Mouse (Mus musculus): Measurements from ENCODE around the gene Rab11fip3.
A peak's percentile ranks its signal among the peaks of the same experiment; 100 is the strongest.
"Not testable (repeated sequence)": the region's sequence is repeated elsewhere in the genome, so short reads cannot be mapped to it uniquely, and the experiment has no call there.

Gene Rab11fip3

DNA sequence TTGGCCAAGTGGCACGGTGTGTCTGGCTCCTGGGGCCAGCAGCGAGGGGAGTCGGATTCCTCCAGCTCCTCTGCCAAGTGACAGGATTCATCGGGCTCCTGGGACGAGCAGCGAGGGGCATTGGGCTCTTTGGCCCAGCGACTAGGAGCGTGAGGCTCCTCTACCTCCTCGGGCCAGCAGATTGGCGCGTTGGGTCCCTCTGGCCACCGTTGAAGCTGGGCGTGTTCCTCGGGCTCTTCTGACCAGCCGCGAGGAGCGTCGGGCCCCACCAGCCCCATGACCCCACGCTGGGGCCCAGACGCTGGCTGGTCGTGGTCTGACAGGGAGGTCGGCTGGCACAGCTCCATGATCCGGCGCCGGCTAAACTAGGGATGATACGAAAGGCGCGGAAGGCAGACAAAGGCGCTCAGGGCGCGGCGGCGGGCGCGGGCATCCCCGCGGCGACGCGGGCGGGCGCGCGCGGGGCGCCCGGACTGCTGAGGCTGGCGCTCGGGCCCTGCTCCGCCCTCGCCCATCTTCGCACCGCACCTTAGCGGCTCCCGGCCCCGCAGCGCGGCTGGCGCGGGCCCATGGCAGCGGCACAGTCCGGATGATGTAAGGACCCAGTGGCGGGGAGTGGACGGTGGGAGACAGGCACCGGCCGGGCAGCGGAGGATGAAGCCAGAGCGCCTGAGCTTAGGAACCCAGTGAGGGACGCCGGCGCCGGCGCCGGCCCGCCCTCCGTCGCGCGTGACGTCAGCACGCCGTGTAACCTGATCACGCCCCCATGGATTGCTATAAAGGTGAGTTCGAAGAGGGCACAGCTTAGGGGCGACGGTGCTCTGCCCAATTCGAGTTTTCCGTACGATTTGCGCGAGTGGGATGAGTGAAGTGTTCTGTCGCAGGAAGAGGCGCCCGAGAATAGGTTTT, at the start of gene Rab11fip3:
TSS of gene Rab11fip3 (minus strand) at position 725 of the 909 bp plus-strand sequence.
- peak; percentile 82 for DNase-seq (ENCODE audit: low spot score)

DNA sequence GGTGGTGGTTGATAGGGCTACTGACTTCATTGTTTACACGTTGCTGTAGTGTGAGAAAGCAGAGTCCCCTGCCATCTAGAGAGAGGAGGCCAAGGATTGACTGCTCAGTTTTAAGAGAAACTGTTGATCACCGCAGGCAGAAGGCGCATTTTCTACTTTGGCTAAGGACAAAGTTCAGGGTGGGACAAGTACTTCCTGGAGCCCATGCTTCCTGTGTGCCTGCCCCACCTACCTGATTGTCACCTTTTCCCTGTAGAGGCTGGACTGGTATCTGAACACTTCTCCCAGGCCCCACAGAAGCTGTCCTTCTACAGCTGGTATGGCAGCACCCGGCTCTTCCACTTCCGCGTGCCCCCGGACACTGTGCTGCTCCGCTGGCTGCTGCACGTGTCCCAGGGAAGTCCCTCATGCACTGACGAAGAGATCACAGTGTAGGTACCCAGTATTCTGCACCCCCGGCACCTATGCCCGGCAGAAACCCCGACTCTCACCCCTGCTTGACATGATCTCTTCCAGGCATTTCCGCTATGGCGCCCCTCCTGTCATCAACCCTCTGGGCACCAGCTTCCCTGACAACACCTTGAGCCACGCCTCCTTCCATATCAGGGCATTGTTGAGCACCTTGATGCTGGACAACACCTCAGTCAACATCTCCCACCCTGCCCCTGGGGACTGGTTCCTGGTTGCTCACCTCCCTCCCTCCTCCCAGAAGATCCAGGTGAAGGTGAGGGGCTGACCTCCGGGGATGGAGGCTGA, 47.3 kb upstream of the Rab11fip3 start:
- no peak for DNase-seq (ENCODE audit: low spot score)

DNA sequence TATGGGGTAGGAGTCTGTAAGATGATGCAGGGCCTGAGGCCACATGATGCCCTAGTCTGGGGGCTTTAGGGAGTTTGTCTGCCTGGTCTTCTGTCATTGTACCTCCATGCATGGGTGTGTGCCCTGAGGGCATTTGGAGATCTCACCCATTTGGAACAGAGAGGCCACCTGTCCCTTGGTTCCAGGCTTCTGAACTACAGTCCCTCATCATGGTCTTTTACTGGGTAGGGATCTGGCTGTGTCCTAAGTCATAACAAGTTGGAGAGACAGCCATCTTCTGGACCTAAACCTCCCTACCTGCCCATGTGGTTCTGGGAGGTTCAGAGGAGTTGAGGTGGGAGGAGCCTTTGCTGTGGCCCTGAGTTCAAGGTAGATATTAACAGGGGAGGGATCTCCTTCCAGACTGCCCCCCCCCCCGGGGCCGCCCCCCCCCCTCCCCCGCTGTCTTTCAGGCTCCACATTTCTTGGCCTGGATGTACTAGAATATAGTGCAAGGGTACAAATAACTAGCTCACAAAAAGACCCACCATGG, 46.7 kb upstream of the Rab11fip3 start:
- no peak for DNase-seq (ENCODE audit: low spot score)

DNA sequence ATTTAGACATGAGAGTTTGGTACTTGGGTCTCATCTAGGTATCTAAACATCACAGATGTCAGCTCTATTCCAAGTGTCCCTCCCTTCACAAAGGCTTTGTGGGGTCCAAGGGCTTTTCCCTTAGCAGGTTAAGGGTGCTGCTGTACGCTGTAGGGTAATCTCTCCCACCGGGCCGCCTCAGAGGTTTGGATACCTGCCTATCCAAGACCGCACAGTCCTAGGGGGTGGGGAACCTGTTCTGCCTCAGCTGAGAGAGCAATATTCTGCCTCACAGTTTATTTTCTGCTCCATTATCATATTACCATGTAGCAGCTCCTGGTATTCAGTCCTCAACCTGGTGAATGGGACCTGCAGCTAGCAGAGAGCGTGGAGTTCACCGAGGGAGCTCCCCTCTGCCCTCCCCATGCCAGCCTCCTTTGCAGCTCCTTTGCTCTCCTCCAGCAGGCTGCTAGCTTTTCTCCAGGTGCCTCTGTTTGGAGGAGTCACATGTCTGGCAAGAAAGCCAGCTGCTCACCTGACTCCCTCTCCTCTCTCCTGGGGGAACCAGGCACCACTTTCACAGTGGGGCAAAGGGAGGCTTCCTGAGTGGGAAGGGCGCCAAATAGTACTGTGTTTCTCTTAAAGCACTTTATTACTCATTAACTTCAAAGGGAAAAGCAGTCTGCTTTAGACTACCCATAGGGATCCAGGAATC, 46.0 kb upstream of the Rab11fip3 start:
- no peak for DNase-seq (ENCODE audit: low spot score)

DNA sequence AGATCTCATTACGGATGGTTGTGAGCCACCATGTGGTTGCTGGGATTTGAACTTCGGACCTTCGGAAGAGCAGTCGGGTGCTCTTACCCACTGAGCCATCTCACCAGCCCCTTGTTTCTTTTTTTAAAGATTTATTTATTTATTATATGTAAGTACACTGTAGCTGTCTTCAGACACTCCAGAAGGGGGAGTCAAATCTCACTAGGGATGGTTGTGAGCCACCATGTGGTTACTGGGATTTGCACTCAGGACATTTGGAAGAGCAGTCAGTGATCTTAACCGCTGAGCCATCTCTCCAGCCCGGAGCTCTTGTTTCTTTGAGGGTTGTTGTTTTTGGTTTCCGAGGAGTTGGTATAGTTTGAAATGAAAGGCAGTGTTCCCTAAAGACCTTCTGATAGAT, 45.1 kb upstream of the Rab11fip3 start:
- not testable (repeated sequence) for DNase-seq (ENCODE audit: low spot score)

DNA sequence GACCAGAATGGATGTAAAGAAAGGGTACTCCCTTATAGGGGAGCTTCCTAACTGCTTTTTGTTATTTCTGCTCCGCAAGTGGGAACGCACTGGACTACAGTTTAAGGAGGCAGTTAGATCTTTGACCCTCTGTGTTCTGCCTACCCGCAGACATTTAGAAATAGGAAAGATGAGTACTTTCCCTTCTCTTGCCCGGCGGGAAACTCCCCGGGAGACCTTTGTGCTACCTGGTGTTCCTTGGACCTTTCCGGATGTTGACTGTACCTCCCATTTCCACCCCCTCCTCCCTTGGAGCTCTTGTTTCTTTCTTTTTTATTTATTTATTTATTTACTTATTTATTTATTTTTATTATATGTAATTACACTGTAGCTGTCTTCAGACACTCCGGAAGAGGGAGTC, 44.7 kb upstream of the Rab11fip3 start:
- no peak for DNase-seq (ENCODE audit: low spot score)

DNA sequence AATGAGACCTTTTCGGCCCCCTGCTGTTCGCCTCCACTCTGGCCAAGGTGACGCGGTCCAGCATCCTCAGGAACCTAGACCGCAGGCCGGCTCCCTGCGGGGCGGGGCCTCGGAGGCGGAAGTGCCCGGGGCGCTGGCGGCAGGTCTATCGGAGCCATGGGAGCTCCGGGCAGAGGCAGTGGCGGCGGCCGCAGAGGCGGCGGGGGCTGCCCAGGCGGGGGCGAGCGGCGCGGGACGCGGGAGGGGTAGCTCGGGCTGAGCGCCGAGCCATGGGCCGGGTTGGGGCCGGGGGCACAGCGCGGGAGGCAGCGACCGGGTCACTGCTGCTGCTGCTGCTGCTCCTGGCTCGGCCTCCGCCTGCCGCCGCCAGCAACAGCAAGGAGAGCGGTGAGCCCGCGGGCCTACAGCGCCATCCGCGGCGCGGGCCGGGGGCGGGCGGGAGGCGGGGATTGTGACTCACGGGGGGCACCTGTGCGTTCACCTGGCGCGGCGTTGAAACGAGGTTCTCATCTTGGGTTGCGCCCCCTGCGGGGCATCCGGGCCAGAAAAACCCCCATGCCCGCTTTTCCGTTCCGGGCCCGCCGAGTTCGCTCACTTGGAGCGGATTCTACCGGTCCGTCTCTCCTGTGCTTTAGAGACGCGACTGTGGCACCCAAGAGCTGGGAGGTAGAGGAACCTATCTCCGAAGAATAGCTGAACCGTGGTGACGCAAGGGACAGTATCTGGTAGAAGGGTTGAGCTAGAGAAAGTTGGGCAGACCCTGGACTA, 44.0 kb upstream of the Rab11fip3 start, which contains the start of gene Tmem8:
TSS of gene Tmem8 (plus strand) at position 119 of the 768 bp plus-strand sequence.
- DNase-seq (ENCODE audit: low spot score), result peak; percentile 75

DNA sequence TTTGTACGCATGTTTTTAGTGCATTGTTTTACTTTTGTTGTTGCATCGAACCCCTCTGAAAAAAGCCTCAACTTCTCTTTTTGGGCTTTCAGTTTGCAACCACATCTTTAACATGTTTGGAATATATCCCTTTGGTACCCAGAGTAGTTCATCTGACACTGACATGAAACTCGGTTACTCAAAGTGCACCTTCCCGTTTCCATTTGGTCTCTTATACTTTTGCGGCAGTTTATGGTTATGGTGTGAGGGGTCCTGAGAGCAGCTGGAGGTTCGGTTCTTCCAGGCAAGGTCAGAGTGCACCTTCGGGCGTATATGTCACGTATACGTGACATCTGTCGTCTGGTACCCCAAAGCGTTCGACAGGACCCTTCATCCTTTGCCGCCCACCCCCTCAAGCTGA, 43.4 kb upstream of the Rab11fip3 start:
- DNase-seq (ENCODE audit: low spot score), result no peak

DNA sequence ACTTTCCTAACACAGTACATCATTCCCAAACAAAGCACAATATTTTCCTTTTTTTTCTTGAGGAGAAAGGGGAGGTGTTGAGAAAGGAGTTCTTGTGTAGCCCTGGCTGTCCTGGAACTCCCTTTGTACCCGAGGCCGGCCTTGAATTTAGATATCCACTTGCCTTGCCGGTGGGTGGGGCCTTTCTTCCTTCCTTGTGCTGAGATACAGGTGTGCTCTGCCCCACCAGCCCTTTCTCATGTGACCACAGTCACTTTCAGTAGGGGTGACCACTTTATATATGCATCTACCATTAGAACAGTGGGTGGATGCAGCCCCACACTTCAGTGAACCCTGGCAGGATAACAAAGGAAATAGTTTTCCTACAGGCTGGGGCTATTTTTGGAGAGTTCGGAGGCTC, 42.4 kb upstream of the Rab11fip3 start:
- DNase-seq (ENCODE audit: low spot score), result no peak

DNA sequence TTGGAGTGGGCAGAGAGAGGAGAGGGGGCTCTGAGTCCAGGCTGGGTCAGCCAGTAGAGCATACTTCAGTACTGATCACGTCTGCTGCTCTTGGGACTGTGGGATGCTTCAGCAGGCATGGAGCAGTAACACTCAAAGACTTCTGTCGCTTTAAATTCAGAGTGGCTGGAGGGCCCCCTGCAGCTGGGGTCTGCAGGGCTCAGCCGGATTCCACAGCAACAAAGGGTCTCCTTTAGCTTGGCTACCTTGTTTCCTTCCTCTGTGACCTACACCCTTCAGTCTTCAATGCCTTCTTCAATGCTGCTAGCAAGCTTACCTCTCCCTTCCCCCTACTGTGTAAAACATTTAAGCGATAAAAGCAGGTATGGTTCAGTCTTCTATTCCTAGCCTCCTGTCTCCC, 41.7 kb upstream of the Rab11fip3 start:
- DNase-seq (ENCODE audit: low spot score), result no peak

DNA sequence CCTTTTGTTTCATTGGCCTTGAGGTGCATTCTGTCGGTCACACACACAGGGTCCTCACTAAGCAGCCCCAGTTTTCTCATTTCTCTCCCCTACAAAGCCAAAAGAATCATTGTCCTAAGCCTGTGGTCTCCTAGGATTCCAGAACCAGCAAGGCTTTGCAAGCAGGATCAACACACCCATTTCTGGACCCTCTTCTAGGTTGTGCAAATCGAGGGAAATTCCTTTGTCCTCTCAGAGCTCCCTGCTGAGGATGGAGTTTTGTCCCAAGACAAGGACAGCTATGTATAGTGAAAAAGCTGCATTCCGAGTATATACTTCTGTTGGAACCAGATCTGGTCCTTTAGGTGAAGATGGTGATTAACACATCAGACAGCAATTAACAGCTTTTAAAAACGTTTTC, 40.8 kb upstream of the Rab11fip3 start:
- DNase-seq (ENCODE audit: low spot score), result no peak

DNA sequence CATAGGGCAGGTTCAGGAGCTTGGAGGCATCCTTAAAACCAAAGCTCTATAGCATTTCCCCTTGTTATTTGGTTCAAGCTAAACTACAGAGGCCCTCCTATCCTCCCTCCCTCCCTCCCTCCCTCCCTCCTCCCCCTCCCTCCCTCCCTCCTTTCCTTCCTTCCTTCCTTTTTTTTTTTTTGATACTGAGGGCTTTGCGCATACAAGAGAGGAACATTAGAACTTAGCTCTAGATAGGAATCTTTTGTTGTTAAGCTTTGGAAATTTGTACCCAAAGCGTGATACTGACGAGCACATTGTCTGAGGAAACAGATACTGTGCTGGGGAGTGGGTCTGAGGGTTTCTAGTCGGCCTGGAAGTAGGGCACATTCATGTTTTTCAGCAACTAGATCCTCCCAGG, 36.3 kb upstream of the Rab11fip3 start:
- no peak for DNase-seq (ENCODE audit: low spot score)

DNA sequence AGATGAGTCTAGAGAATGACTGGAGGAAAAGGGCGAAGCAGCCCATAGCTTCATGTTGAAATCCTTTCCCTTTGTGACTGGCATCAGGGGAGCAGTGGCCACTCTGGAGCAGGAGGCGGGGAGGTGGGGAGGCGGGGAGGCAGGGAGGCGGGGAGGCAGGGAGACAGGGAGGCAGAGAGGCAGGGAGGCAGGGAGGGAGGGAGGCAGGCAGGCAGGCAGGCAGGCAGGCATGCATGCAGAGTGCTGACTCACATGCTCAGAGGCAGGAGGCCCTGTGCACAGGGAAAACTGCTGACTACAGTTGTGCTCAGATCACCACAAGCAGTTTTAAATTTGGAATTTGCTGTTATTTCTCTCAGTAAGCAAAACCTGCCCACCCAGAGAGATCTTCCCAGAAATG, 32.1 kb upstream of the Rab11fip3 start:
- DNase-seq (ENCODE audit: low spot score), result no peak

DNA sequence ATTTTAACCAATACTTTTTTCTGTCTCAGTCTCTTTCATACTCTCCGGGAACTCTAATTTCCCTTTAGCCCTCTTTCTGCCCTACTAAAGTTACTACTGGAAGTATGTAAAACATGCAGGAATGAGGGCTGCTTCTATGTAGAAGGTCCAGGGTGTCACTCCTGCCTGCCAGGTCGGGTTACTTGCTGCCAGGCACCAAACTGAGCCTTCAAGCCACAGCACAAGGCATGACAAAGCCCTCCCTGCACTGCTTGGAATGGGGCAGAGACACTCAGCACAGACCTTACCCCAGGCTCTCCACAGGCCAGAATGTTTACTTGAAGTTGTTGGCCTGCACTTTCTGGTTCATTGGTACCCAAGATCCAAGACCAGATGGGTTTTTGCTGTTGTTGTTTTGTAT, 30.8 kb upstream of the Rab11fip3 start:
- DNase-seq (ENCODE audit: low spot score), result no peak

DNA sequence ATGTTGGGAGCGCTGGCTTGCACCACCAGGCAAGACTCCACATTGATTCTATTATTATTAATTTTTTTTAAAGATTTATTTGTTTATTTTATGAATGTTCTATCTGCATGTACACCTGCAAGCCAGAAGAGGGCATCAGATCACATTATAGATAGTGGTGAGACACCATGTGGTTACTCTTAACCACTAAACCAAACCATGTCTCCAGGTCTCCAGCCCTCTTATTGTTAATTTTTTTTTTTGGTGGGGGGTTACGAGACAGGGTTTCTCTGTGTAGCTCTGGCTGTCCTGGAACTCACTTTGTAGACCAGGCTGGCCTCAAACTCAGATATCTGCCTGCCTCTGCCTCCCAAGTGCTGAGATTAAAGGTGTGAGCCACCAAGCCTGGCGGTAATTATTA, 30.0 kb upstream of the Rab11fip3 start:
- not testable (repeated sequence) for DNase-seq (ENCODE audit: low spot score)

DNA sequence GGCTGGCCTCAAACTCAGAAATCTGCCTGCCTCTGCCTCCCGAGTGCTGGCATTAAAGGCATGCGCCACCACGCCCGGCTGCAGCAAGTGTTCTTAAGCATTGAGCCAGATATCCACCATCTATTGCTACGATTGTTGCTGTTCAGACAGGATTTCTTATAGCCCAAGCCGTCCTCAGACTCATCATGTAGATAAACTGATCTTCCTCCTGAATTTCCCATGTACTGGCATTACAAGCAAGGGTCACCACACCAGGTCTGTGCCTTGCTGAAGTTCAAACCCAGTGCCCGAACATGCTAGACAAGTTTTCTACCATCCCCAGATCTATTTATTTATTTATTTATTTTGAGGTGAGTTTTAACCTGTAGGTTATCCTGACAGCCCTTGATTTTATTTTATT, 29.1 kb upstream of the Rab11fip3 start:
- no peak for DNase-seq (ENCODE audit: low spot score)

DNA sequence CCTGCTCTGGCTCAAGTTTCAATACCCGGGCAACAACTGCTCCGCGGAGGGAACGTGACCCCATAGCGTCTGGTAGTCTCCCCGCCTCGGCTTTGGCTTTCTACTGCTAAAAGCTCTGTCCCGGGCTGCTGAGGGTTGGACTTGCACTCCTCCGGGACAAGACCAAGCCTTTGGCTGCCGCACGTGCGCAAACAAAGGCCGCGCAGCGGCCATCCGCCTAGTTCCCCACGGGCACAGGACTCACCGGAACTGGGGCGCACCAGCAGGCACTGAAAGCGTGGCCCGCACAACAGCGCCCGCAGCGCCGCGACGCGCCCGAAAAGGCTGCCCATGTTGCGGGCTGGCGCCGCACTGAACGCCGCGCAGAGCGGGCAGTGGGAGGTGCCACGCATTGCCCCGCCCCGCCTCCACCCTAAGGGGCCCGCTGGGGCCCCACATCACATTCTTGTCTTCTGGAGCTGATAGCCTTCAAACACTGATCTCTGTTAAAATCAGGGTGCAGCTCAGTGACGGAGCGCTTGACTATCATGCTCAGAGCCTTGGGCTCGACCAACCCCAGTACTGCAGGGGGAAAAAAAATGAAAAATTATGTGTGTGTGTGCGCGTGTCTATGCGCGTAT, 25.9 kb upstream of the Rab11fip3 start, which contains the start of gene Nme4:
TSS of gene Nme4 (minus strand) at position 482 of the 620 bp plus-strand sequence.
- DNase-seq (ENCODE audit: low spot score), result peak; percentile 66

DNA sequence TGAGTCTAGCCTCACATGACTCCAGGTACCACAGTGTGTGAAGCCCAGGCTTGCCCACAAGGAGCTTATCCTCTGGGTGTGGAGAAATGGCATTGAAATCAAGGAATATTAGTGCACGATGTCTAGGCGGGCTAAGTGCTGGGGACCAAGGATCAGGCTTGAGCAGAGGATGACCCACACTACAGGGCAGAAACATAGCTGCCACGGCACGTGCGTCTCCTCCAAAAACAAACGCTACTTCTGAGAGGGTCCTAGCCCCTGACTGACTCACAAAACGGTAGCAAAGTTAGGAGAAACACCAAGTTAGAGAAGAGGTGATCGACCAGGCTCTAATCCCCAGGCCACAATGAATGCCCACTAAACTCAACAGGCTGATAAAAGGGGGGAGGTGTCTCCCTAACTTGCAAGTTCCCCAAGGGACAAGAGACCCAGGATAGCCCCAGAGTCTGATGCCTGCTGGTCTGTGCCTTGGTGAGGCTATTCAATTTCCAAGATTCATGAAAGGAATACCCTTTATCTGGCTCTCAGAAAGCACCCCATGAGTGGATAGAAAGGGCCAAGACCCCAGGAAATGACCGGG, 25.3 kb upstream of the Rab11fip3 start:
- no peak for DNase-seq (ENCODE audit: low spot score)

DNA sequence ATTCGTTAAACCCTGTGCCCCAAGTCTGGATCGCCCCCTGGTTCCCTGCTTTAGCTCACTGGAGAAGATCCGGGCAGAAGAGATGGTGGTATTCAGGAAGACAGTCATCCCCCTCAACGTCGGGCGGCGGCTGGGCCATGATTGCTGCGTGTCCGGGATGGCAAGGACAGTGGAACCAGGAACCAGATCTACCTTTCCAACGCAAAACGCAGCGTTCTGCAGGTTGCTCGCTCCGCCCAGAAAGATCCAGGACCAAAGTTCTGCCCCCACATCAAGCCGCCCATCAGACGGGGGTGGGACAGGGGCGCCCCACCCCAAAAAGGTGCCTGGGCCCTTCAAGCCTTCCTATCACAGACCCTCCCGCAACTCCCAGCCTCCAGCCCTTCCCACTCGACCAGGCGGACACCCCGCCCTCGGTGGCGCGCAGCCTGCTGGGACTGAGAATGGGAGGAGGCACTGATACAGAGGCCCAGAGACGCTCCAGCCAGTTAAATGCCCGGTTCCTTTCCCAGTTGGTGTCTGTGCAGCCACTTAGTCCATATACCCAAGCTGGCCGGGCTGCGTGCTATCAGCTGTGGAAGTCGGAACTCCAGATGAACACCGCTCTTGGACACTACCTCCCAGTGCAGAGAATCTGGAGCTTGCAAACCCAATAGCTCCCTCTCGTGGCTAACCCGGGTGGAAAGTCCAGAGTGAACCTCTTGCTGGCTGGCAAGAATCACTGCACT, 20.7 kb upstream of the Rab11fip3 start, which contains the start of gene Decr2:
TSS of gene Decr2 (minus strand) at position 433 of the 728 bp plus-strand sequence.
- peak; percentile 89 for DNase-seq (ENCODE audit: low spot score)
